Mouse (Mus musculus) stomach, postnatal 0 days (tissue): ENCODE data around the gene Mvb12b. TPM values are rescaled to one million over a fixed set of nuclear protein-coding genes. Genes with fewer than 3 reads are reported as not detected.

Source experiments
- ATAC-seq: fragments of 200-750 bp; cut with Nextera tagmentation; 2 replicates; pipeline ENCODE4 v1.8.0; 2017; ENCODE audit not compliant: low FRiP score, low TSS enrichment
- DNase-seq: peaks from one replicate; pipeline ENCODE4 v3.0.0-alpha.2; 2016; ENCODE audit warnings: low spot score
- H3K27ac ChIP-seq: fragments of 300-500 bp; sonication (generic); replicated peaks from 2 replicates; pipeline ENCODE4 v1.5.1; 2014; ENCODE audit warnings: mild to moderate bottlenecking, control low read depth
- H3K27me3 ChIP-seq: fragments of 300-500 bp; sonication (generic); 2 replicates; pipeline ENCODE4 v1.6.1; 2014; ENCODE audit warnings: low read length; ENCODE audit not compliant: control insufficient read depth, insufficient read depth
- H3K36me3 ChIP-seq: fragments of 300-500 bp; sonication (generic); 2 replicates; pipeline ENCODE4 v1.6.1; 2014; ENCODE audit warnings: low read length, mixed read lengths; ENCODE audit not compliant: control insufficient read depth, insufficient read depth
- H3K4me1 ChIP-seq: fragments of 300-500 bp; sonication (generic); replicated peaks from 2 replicates; pipeline ENCODE4 v1.6.1; 2014; ENCODE audit warnings: antibody characterized with exemption; ENCODE audit not compliant: control insufficient read depth, insufficient read depth
- H3K4me2 ChIP-seq: fragments of 300-500 bp; sonication (generic); replicated peaks from 2 replicates; pipeline ENCODE4 v1.6.1; 2014; ENCODE audit warnings: low read depth, mild to moderate bottlenecking, control low read depth, moderate library complexity
- H3K4me3 ChIP-seq: fragments of 300-500 bp; sonication (generic); 2 replicates; pipeline ENCODE4 v1.5.1; 2014; ENCODE audit warnings: low read depth, low read length, control low read depth
- H3K9ac ChIP-seq: fragments of 300-500 bp; sonication (generic); 2 replicates; pipeline ENCODE4 v1.6.1; 2014; ENCODE audit warnings: mild to moderate bottlenecking, low read length, control low read depth, mixed read lengths
- H3K9me3 ChIP-seq: fragments of 300-500 bp; sonication (generic); 2 replicates; pipeline ENCODE4 v1.6.1; 2016; ENCODE audit warnings: low read length; ENCODE audit not compliant: control insufficient read depth
- CTCF ChIP-seq: IDR thresholded peaks from 2 replicates; pipeline ENCODE4 v1.5.1; 2016; ENCODE audit warnings: antibody characterized with exemption, low read depth, mild to moderate bottlenecking, moderate library complexity
- EP300 ChIP-seq: optimal IDR thresholded peaks from 2 replicates; pipeline ENCODE3; 2016; ENCODE audit warnings: antibody characterized with exemption
- WGBS: fragments of 180-500 bp; shearing (Covaris S2); extraction: QIAGEN DNeasy Blood & Tissue Kit; methylation state at CpG from one replicate; pipeline ENCODE4 v1.1.7; 2014; 5-methylcytosine and 5-hydroxymethylcytosine counted together
- polyA plus RNA-seq: library from polyadenylated mRNA; unstranded; fragments of >200 nt; fragmentation: Nextera tagmentation; extraction: Ambion mirVana; gene quantifications from 2 replicates; pipeline ENCODE4 v1.2.1, GENCODE M21; 2015

The Mvb12b gene
- polyA plus RNA-seq, 1 experiment from 2014 or later = 10.2 TPM

DNA sequence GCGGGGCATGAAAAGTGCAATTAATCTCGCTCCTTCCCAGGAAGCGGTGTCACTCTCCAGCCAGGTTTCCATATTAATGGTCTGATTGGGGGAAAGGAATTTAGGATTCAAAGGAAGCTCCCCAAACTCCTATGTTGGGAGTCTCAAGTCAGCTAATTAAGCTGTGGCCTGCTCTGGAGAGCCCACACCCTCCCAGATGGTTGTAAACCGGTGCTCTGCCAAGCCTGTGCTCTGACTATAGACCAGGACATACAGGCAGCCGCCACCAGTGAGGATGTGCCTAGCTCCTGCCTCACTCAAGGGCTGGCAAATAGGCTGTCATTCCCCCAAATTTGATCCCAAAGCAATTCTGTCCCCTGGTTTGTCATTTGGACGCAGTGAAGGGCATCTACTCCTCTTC, 50.4 kb downstream of the Mvb12b start:
- no peak overlapping the region for H3K9ac ChIP-seq
- WGBS = 86% methylated on average over 6 of the region's 6 CpGs
- DNase-seq (no peak), ATAC-seq (no peak)
- no peaks in the 10 kb centered on the region for H3K4me1 ChIP-seq
- H3K27ac ChIP-seq = no peak overlapping the region
- no peak overlapping the region for H3K4me3 ChIP-seq
- TF ChIP-seq EP300 = no peak
- no peak for TF ChIP-seq CTCF
- no peaks in the 10 kb centered on the region for H3K27me3 ChIP-seq
- no peak overlapping the region for H3K4me2 ChIP-seq
- no peaks in the 10 kb centered on the region; the same call in 1 of the 2 replicates for H3K36me3 ChIP-seq
- no peaks in the 10 kb centered on the region for H3K9me3 ChIP-seq

DNA sequence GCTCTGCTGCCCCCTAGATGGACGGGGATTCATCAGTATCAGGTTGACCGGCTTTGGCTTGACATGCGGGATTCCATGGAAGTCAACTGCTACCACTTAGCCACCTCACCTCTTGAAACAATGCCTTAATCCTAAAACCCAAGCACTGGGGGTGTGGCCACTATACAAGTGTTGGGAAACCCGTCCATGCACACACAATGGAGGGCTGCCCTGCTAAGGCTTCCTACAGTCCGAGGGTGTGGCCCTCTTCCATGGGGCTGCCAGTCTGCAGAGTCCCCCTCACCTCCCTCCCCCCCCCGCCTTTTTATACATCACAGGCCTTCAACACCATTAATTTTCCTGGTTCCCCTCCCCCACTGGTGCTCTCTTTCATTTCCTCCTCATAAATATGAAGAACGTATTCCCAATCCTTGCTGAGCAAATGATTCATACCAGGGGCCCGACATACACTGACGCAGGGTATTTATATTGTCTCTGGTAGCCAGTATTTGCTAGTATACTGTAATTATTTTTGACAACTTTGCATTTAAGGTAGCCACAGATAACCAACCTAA, 51.0 kb downstream of the Mvb12b start:
- Histone ChIP-seq H3K36me3 (no peaks in the 10 kb centered on the region; the same call in 1 of the 2 replicates), H3K9me3 (no peaks in the 10 kb centered on the region), H3K27ac (no peak overlapping the region), H3K4me3 (no peak overlapping the region), H3K4me2 (no peak overlapping the region), H3K27me3 (no peaks in the 10 kb centered on the region), H3K4me1 (no peaks in the 10 kb centered on the region), H3K9ac (no peak overlapping the region)
- no peak for TF ChIP-seq CTCF
- TF ChIP-seq EP300 = no peak
- ATAC-seq (no peak), DNase-seq (no peak)
- WGBS = 61% methylated on average over 9 of the region's 9 CpGs

DNA sequence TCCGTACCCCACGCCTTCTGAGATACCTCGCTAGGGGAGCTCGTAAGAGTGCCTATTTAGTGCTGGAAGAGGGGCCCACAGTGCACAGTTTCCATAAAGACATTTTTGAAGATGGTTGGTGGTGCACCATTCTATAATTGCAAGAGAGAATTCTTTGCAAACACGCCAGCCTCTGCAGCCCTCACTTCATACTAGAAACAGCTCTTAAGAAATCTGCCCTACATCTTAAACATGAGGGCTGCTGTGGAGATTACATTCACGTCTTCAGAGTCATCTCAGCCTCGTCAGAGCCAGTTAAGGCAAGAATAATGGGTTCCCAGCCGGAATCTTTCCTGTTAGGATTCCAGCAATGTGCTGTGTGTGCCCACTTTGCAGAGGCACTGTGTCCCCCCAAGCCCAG, 52.7 kb downstream of the Mvb12b start:
- Histone ChIP-seq H3K27ac (no peak overlapping the region), H3K4me3 (no peak overlapping the region), H3K4me2 (no peak overlapping the region), H3K27me3 (no peaks in the 10 kb centered on the region), H3K9me3 (no peaks in the 10 kb centered on the region), H3K9ac (no peak overlapping the region), H3K36me3 (no peaks in the 10 kb centered on the region; the same call in 1 of the 2 replicates), H3K4me1 (no peaks in the 10 kb centered on the region)
- ATAC-seq (no peak), DNase-seq (no peak)
- WGBS = 83% methylated on average over 8 of the region's 8 CpGs
- TF ChIP-seq CTCF = no peak
- TF ChIP-seq EP300 = no peak

DNA sequence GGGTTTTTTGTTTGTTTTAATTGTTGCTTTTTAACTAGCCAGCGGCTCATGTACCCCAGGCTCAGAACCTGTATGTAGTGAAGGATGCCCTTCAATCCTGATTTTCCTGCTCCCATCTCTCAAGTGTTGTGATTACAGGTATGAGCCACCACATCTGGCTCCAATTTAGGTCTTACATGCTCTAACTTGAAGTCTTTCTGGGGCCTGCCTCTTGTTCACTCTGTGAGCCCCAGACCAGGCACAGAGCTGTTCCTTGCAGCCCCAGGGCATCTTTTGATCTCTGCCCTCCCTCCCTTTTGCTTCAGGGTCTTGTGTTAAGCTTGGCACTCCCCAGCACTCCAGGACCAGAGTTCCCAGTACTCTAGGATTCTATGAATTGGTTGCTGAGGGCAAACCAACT, 53.8 kb downstream of the Mvb12b start:
- H3K27ac ChIP-seq = no peak overlapping the region
- H3K9me3 ChIP-seq = no peaks in the 10 kb centered on the region
- TF ChIP-seq EP300 (no peak), CTCF (no peak)
- H3K4me3 ChIP-seq = no peak overlapping the region
- H3K4me1 ChIP-seq = no peaks in the 10 kb centered on the region
- H3K27me3 ChIP-seq = no peaks in the 10 kb centered on the region
- H3K36me3 ChIP-seq = no peaks in the 10 kb centered on the region; the same call in 1 of the 2 replicates
- DNase-seq = no peak
- no peak overlapping the region for H3K9ac ChIP-seq
- WGBS = 70% methylated on average over 1 of the region's 1 CpGs
- H3K4me2 ChIP-seq = no peak overlapping the region
- ATAC-seq = no peak

DNA sequence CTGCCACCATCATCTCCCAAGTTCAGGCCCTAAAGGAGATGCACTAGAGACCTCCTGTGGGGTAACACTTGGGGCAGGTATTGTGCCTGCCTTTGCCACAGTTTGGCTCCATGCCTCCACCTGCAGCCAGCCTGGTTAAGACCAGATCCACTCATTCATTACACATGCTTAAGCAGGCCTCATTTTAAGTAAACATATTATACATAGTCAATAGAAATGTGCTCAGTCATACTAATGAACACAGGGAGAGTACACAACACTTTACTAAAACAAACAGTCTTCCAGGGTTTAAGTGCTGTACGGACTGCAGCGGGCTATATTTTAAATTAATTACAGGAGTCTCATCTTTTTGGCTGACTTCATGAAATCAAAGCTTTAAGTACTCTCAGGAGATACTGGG, 57.9 kb downstream of the Mvb12b start:
- Histone ChIP-seq H3K4me3 (no peak overlapping the region), H3K4me1 (no peaks in the 10 kb centered on the region), H3K9me3 (no peaks in the 10 kb centered on the region), H3K36me3 (peaks cover 2% of the 10 kb centered on the region; the same call in 1 of the 2 replicates), H3K4me2 (no peak overlapping the region), H3K27ac (no peak overlapping the region), H3K9ac (no peak overlapping the region), H3K27me3 (no peaks in the 10 kb centered on the region)
- no peak for TF ChIP-seq CTCF
- TF ChIP-seq EP300 = no peak
- ATAC-seq (peak; percentile 85), DNase-seq (no peak)
- WGBS = 35% methylated on average over 2 of the region's 2 CpGs

DNA sequence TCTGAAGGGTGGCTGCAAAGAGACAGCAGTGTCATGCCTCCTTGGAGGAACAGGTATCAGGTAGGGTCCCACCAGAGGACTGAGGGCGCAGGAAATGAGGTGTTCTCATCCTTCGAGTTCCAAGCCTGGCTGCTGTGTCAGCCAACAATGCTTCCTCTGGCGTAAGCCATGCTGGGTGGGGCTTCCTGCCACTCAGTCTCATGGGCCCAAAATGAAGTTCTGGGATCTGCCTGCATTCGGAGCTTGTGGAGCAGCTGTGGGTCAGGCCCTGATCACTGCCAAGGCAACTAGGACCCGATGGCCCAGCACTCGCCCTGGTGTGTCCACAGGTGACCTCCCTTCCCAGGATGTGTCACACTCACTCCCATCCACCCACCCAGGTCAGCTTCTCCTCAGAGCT, 61.0 kb downstream of the Mvb12b start:
- DNase-seq = no peak
- Histone ChIP-seq H3K27me3 (no peaks in the 10 kb centered on the region), H3K4me3 (no peak overlapping the region), H3K9ac (no peak overlapping the region), H3K4me1 (no peaks in the 10 kb centered on the region), H3K36me3 (peaks cover 10% of the 10 kb centered on the region; the same call in 1 of the 2 replicates), H3K9me3 (no peaks in the 10 kb centered on the region), H3K4me2 (no peak overlapping the region), H3K27ac (no peak overlapping the region)
- ATAC-seq = no peak
- 85% methylated on average over 6 of the region's 6 CpGs for WGBS
- TF ChIP-seq EP300 (no peak), CTCF (no peak)
